Mouse (Mus musculus) bone marrow macrophage, adult 2 months (primary cell): Measurements from ENCODE around the gene Dtd1.

Experiments used
- CTCF ChIP-seq: IDR thresholded peaks from 2 replicates; pipeline ENCODE4 v1.5.1; 2012; ENCODE audit warnings: low read depth, mild to moderate bottlenecking, low read length, moderate library complexity
- POLR2A ChIP-seq: IDR thresholded peaks from 2 replicates; pipeline ENCODE4 v1.6.1; 2012; ENCODE audit warnings: mild to moderate bottlenecking, low read depth, low read length, borderline replicate concordance

DNA sequence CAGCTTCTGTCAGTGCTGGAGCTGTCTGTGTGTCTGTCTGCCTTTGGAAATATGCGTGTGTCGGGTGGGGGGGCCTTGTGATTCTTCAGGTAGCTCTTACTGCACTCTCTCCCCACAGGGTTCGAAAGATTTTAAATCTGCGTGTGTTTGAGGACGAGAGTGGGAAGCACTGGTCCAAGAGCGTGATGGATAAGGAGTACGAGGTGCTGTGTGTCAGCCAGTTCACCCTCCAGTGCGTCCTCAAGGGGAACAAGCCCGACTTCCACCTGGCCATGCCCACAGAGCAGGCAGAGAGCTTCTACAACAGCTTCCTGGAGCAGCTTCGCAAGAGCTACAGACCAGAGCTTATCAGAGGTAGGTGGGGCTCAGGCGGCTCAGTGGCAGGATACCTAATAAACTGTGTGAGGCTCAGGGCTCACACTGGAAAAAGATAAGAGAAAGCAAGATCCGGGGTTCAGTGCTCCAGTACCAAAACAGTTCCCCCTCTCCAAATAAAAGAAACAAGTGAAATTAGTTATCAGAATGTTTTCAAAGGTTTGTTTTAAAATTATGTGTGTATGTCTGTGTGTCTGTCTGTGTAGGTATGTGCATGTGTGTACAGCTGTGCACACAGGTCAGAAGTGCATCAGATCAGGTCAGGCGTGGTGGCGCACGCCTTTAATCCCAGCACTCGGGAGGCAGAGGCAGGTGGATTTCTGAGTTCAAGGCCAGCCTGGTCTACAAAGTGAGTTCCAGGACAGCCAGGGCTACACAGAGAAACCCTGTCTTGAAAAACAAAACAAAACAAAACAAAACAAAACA, 17.6 kb downstream of the Dtd1 start:
- TF ChIP-seq CTCF, result no peak
- TF ChIP-seq POLR2A, result no peak
